Comparison of ENCODE assay signal across 21 mouse cellular contexts in the genomic region with DNA sequence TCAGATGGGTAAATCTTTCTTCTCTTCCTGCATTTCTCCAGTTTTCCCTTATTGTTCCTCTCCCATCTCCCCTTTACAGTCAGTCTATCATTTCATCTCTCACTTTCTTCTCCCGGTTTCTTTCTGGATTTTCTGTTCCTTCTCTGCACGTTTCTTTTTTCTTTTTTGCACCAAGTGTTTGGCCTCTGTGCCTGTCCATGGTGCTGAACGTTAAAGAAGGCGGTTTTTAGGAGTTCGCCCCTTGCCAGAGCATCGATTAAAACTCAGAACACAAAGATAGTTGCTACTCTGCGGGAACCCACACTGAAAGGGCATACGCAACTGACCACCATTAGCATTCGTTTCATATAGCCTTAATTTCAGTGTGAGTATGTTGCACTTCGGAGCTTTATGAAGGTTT. TPM values are rescaled to one million over a fixed set of nuclear protein-coding genes. Genes with fewer than 3 reads are reported as not detected.
A peak's percentile ranks its signal among the peaks of the same experiment; 100 is the strongest.
DNase-seq lines count a peak whose midpoint lies in the region; ATAC-seq and TF ChIP-seq lines count a peak whose summit lies in the region.
"Had no signal": no experiment of that assay in that cellular context is flagged by ENCODE, and none has a peak within 500 bp of the region (broad histone marks: within the 10 kb centered on the region; RNA-seq: fewer than 3 reads in every experiment).

No protein-coding gene starts in this region.

- H3K4me3 ChIP-seq in embryonic facial prominence, embryonic 14.5 days (ENCODE audit: low read depth, low read length): no peak overlapping the region
- no peak overlapping the region for H3K4me3 ChIP-seq in hindbrain, postnatal 0 days (ENCODE audit: low read length)
- H3K4me3 ChIP-seq: embryonic facial prominence, embryonic 15.5 days; forebrain, embryonic 13.5 days; hindbrain, embryonic 10.5 days; neural tube, embryonic 12.5 days had no signal

- H3K27ac ChIP-seq in embryonic facial prominence, embryonic 14.5 days (replicated peaks; ENCODE audit: low read depth, low read length): no peak overlapping the region
- no peak overlapping the region for H3K27ac ChIP-seq in hindbrain, postnatal 0 days
- H3K27ac ChIP-seq: embryonic facial prominence, embryonic 15.5 days; forebrain, embryonic 13.5 days; hindbrain, embryonic 10.5 days; neural tube, embryonic 12.5 days had no signal

- no peaks in the 10 kb centered on the region for H3K9me3 ChIP-seq in embryonic facial prominence, embryonic 14.5 days (ENCODE audit: control insufficient read depth, low read length)
- no peaks in the 10 kb centered on the region for H3K9me3 ChIP-seq in hindbrain, postnatal 0 days (ENCODE audit: low read length)
- H3K9me3 ChIP-seq: embryonic facial prominence, embryonic 15.5 days; forebrain, embryonic 13.5 days; G1E; hindbrain, embryonic 10.5 days; neural tube, embryonic 12.5 days had no signal

- 35% methylated on average over 10 of the region's 10 CpGs for WGBS in embryonic facial prominence, embryonic 14.5 days
- WGBS in hindbrain, postnatal 0 days: 47% methylated on average over 10 of the region's 10 CpGs

- ATAC-seq in embryonic facial prominence, embryonic 14.5 days (ENCODE audit: low read depth): no peak
- ATAC-seq in hindbrain, postnatal 0 days: no peak
- ATAC-seq: forebrain, embryonic 13.5 days; midbrain, embryonic 16.5 days had no signal

- DNase-seq in embryo, embryonic 10 days (ENCODE audit: low spot score): peak; percentile 65
- no peak for DNase-seq in embryo, embryonic 9.5 days (ENCODE audit: extremely low spot score)
- DNase-seq in lung, postnatal 14 days: peak; percentile 16
- no peak for DNase-seq in lung, adult 18-20 months
- DNase-seq in embryonic facial prominence, embryonic 14.5 days (ENCODE audit: low spot score): peak; percentile 50
- DNase-seq in cerebellum, adult 8-10 months: no peak
- no peak for DNase-seq in hindbrain, postnatal 0 days (ENCODE audit: low spot score)
- DNase-seq in spleen, postnatal 36 days (ENCODE audit: low spot score in 2 of 2): no peak
- DNase-seq: B cell, adult 2 months; cerebellum, adult 2 months; gastrocnemius, postnatal 14 days; kidney, adult 18-20 months; lung, postnatal 4 days had no signal

- H3K4me1 ChIP-seq in embryonic facial prominence, embryonic 14.5 days (ENCODE audit: control insufficient read depth, insufficient read depth, low read length): no peaks in the 10 kb centered on the region
- no peaks in the 10 kb centered on the region for H3K4me1 ChIP-seq in hindbrain, postnatal 0 days (ENCODE audit: insufficient read depth, low read length)
- H3K4me1 ChIP-seq: embryonic facial prominence, embryonic 15.5 days; forebrain, embryonic 13.5 days; hindbrain, embryonic 10.5 days; neural tube, embryonic 12.5 days had no signal

- no peak overlapping the region for H3K4me2 ChIP-seq in embryonic facial prominence, embryonic 14.5 days (ENCODE audit: low read depth, low read length)
- H3K4me2 ChIP-seq in hindbrain, postnatal 0 days (ENCODE audit: low read depth, low read length): no peak overlapping the region
- H3K4me2 ChIP-seq: embryonic facial prominence, embryonic 15.5 days; forebrain, embryonic 13.5 days; heart, embryonic 11.5 days; liver, embryonic 11.5 days; neural tube, embryonic 12.5 days had no signal

- no peaks in the 10 kb centered on the region for H3K36me3 ChIP-seq in embryonic facial prominence, embryonic 14.5 days (ENCODE audit: control insufficient read depth, insufficient read depth, low read length)
- H3K36me3 ChIP-seq in hindbrain, postnatal 0 days (ENCODE audit: insufficient read depth, low read length): no peaks in the 10 kb centered on the region
- H3K36me3 ChIP-seq: embryonic facial prominence, embryonic 15.5 days; G1E; hindbrain, embryonic 10.5 days; neural tube, embryonic 12.5 days had no signal

- no peak overlapping the region for H3K9ac ChIP-seq in embryonic facial prominence, embryonic 14.5 days (ENCODE audit: low read depth, low read length)
- no peak overlapping the region for H3K9ac ChIP-seq in hindbrain, postnatal 0 days (replicated peaks; ENCODE audit: low read length)
- H3K9ac ChIP-seq: embryonic facial prominence, embryonic 15.5 days; forebrain, embryonic 13.5 days; neural tube, embryonic 12.5 days had no signal

- H3K27me3 ChIP-seq in embryonic facial prominence, embryonic 14.5 days (replicated peaks; ENCODE audit: control insufficient read depth, insufficient read depth, low read length): no peaks in the 10 kb centered on the region
- H3K27me3 ChIP-seq in hindbrain, postnatal 0 days (ENCODE audit: insufficient read depth, low read length): no peaks in the 10 kb centered on the region
- H3K27me3 ChIP-seq: embryonic facial prominence, embryonic 15.5 days; forebrain, embryonic 13.5 days; neural tube, embryonic 12.5 days had no signal

- no peak for TF ChIP-seq CTCF in hindbrain, postnatal 0 days (IDR thresholded peaks at IDR 0.05; ENCODE audit: low read depth)

RNA-seq across cellular contexts. Expression of gene Scel, which starts 23.2 kb away (rescaled TPM):
- polyA plus RNA-seq in embryonic facial prominence, embryonic 14.5 days (2014; fragmentation: Nextera tagmentation; extraction: Ambion mirVana): 6.6 and 7.0 TPM in 2 replicates
- 0.14 and 0.42 TPM in 2 replicates for total RNA-seq in hindbrain, postnatal 0 days (2014; rRNA removed)
- polyA plus RNA-seq in hindbrain, postnatal 0 days (2015; fragmentation: Nextera tagmentation; extraction: Ambion mirVana): 0.35 and 0.44 TPM in 2 replicates
- total RNA-seq: G1E had no signal
- polyA plus RNA-seq: G1E had no signal

Comparison
In these comparisons a context has a peak if more than half of its experiments do, and no peak if none do; other contexts are left out.
1. DNase-seq: peak in embryo, embryonic 10 days (single experiment), lung, postnatal 14 days (single experiment) and embryonic facial prominence, embryonic 14.5 days (single experiment); none in embryo, embryonic 9.5 days (single experiment), lung, adult 18-20 months (0 of 2), cerebellum, adult 8-10 months (single experiment), hindbrain, postnatal 0 days (single experiment) and spleen, postnatal 36 days (0 of 2).